In the genomic region with DNA sequence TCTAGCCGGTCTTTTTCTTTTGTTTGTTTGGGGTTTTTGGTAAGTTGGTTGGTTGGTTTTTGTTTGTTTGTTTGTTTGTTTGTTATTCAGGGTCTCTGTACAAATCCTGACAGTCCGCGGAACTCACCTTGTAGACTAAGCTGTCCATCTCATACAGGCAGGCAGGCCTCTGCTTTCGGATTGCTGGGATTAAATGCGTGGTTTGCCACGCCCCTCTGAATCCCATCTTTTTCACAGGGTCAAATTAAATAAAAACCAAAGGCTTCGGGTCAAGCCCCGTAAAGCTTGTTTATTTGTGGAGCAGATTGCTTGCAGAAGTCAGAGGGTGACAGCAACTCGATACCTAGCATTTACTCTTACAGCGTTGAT, we compare ENCODE assay signal across 8 mouse cellular contexts. TPM values are rescaled to one million over a fixed set of nuclear protein-coding genes. Genes with fewer than 3 reads are reported as not detected.
A peak's percentile ranks its signal among the peaks of the same experiment; 100 is the strongest.
DNase-seq lines count a peak whose midpoint lies in the region; ATAC-seq lines count a peak whose summit lies in the region.

TSS of gene Ubxn4 (plus strand) at position 338 of the 369 bp plus-strand sequence.

- no peak for DNase-seq in kidney, postnatal 14 days
- DNase-seq in urinary bladder, postnatal 25 days (ENCODE audit: low spot score), result no peak

- peak within 1 kb of the TSS; percentile 87 for H3K4me2 ChIP-seq in kidney, embryonic 15.5 days
- H3K4me2 ChIP-seq in forebrain, embryonic 16.5 days (ENCODE audit: low read length), result peak within 1 kb of the TSS; percentile 71
- H3K4me2 ChIP-seq in hindbrain, embryonic 13.5 days, result peak within 1 kb of the TSS; percentile 91
- peak within 1 kb of the TSS; percentile 94 for H3K4me2 ChIP-seq in liver, embryonic 12.5 days
- peak within 1 kb of the TSS; percentile 90 for H3K4me2 ChIP-seq in stomach, embryonic 16.5 days (ENCODE audit: low read depth, low read length)

- WGBS in kidney, embryonic 15.5 days, result 10% methylated on average over 10 of the region's 10 CpGs
- 8% methylated on average over 10 of the region's 10 CpGs for WGBS in forebrain, embryonic 16.5 days
- 9% methylated on average over 10 of the region's 10 CpGs for WGBS in hindbrain, embryonic 13.5 days
- 7% methylated on average over 10 of the region's 10 CpGs for WGBS in liver, embryonic 12.5 days (ENCODE audit: insufficient replicate concordance)
- WGBS in stomach, embryonic 16.5 days, result 5% methylated on average over 10 of the region's 10 CpGs

- H3K4me3 ChIP-seq in kidney, embryonic 15.5 days (replicated peaks), result peak within 1 kb of the TSS; percentile 89
- H3K4me3 ChIP-seq in forebrain, embryonic 16.5 days (replicated peaks; ENCODE audit: low read length), result peak within 1 kb of the TSS; percentile 78
- H3K4me3 ChIP-seq in hindbrain, embryonic 13.5 days, result peak within 1 kb of the TSS; percentile 73
- peak within 1 kb of the TSS; percentile 77 for H3K4me3 ChIP-seq in liver, embryonic 12.5 days
- peak within 1 kb of the TSS; percentile 86 for H3K4me3 ChIP-seq in stomach, embryonic 16.5 days (replicated peaks; ENCODE audit: low read length)

- peak within 1 kb of the TSS; percentile 91 for H3K27ac ChIP-seq in kidney, embryonic 15.5 days
- H3K27ac ChIP-seq in forebrain, embryonic 16.5 days (ENCODE audit: low read length), result peak within 1 kb of the TSS; percentile 86
- H3K27ac ChIP-seq in hindbrain, embryonic 13.5 days, result peak within 1 kb of the TSS; percentile 92
- peak within 1 kb of the TSS; percentile 89 for H3K27ac ChIP-seq in liver, embryonic 12.5 days
- peak within 1 kb of the TSS; percentile 89 for H3K27ac ChIP-seq in stomach, embryonic 16.5 days (ENCODE audit: low read length)

- H3K4me1 ChIP-seq in kidney, embryonic 15.5 days, result peaks cover 10% of the 10 kb centered on the region
- H3K4me1 ChIP-seq in forebrain, embryonic 16.5 days (replicated peaks; ENCODE audit: control insufficient read depth, insufficient read depth, low read length), result peaks cover 13% of the 10 kb centered on the region
- H3K4me1 ChIP-seq in hindbrain, embryonic 13.5 days (replicated peaks), result peaks cover 17% of the 10 kb centered on the region
- H3K4me1 ChIP-seq in liver, embryonic 12.5 days, result peaks cover 24% of the 10 kb centered on the region
- H3K4me1 ChIP-seq in stomach, embryonic 16.5 days (ENCODE audit: control insufficient read depth, insufficient read depth, low read length), result 0 out of 2 replicates have a peak, but pooled peaks cover 2% of the 10 kb centered on the region

- H3K9me3 ChIP-seq in kidney, embryonic 15.5 days (replicated peaks), result no peaks in the 10 kb centered on the region
- no peaks in the 10 kb centered on the region for H3K9me3 ChIP-seq in forebrain, embryonic 16.5 days (ENCODE audit: control insufficient read depth, low read length)
- no peaks in the 10 kb centered on the region for H3K9me3 ChIP-seq in hindbrain, embryonic 13.5 days
- no peaks in the 10 kb centered on the region for H3K9me3 ChIP-seq in liver, embryonic 12.5 days (replicated peaks)
- H3K9me3 ChIP-seq in stomach, embryonic 16.5 days (replicated peaks; ENCODE audit: control insufficient read depth, low read length), result no peaks in the 10 kb centered on the region

- peaks cover 7% of the 10 kb centered on the region for H3K36me3 ChIP-seq in kidney, embryonic 15.5 days
- no peaks in the 10 kb centered on the region for H3K36me3 ChIP-seq in forebrain, embryonic 16.5 days (ENCODE audit: control insufficient read depth, insufficient read depth)
- peaks cover 4% of the 10 kb centered on the region; the same call in 1 of the 2 replicates for H3K36me3 ChIP-seq in hindbrain, embryonic 13.5 days
- peaks cover 16% of the 10 kb centered on the region for H3K36me3 ChIP-seq in liver, embryonic 12.5 days
- H3K36me3 ChIP-seq in stomach, embryonic 16.5 days (ENCODE audit: control insufficient read depth, insufficient read depth, low read length), result no peaks in the 10 kb centered on the region

- ATAC-seq in kidney, embryonic 15.5 days (replicated peaks; ENCODE audit: low FRiP score), result peak; percentile 38
- ATAC-seq in activated CD4-positive, CD25-positive, alpha-beta regulatory T cell, adult 4 months, result no peak
- peak; percentile 41 for ATAC-seq in forebrain, embryonic 16.5 days
- peak; percentile 37 for ATAC-seq in hindbrain, embryonic 13.5 days (ENCODE audit: low FRiP score)
- peak; percentile 9; the same call in 1 of the 2 replicates for ATAC-seq in liver, embryonic 12.5 days
- no peak for ATAC-seq in stomach, embryonic 16.5 days (ENCODE audit: insufficient read depth, low FRiP score)

- no peaks in the 10 kb centered on the region for H3K27me3 ChIP-seq in kidney, embryonic 15.5 days
- H3K27me3 ChIP-seq in forebrain, embryonic 16.5 days (replicated peaks; ENCODE audit: control insufficient read depth, insufficient read depth, low read length), result no peaks in the 10 kb centered on the region
- H3K27me3 ChIP-seq in hindbrain, embryonic 13.5 days, result no peaks in the 10 kb centered on the region
- no peaks in the 10 kb centered on the region for H3K27me3 ChIP-seq in liver, embryonic 12.5 days (replicated peaks)
- no peaks in the 10 kb centered on the region for H3K27me3 ChIP-seq in stomach, embryonic 16.5 days (ENCODE audit: control insufficient read depth, insufficient read depth, low read length)

- H3K9ac ChIP-seq in kidney, embryonic 15.5 days, result peak within 1 kb of the TSS; percentile 81
- peak within 1 kb of the TSS; percentile 87 for H3K9ac ChIP-seq in forebrain, embryonic 16.5 days (replicated peaks; ENCODE audit: low read depth, low read length)
- H3K9ac ChIP-seq in hindbrain, embryonic 13.5 days, result peak within 1 kb of the TSS; percentile 88
- H3K9ac ChIP-seq in liver, embryonic 12.5 days, result peak within 1 kb of the TSS; percentile 85
- H3K9ac ChIP-seq in stomach, embryonic 16.5 days (ENCODE audit: low read length), result peak within 1 kb of the TSS; percentile 94

RNA-seq across cellular contexts. Expression of gene Ubxn4, which starts in this region (rescaled TPM):
- 66.7 and 73.1 TPM in 2 replicates for polyA plus RNA-seq in kidney, embryonic 15.5 days (2015; fragmentation: Nextera tagmentation; extraction: Ambion mirVana)
- polyA plus RNA-seq in activated CD4-positive, CD25-positive, alpha-beta regulatory T cell, adult 4 months (2017; shearing (Covaris generic)), result 10 to 100 TPM; 43.7 to 59.3 TPM
- 67.4 and 71.1 TPM in 2 replicates for polyA plus RNA-seq in forebrain, embryonic 16.5 days (2015; fragmentation: Nextera tagmentation; extraction: Ambion mirVana)
- 88.1 and 92.7 TPM in 2 replicates for polyA plus RNA-seq in hindbrain, embryonic 13.5 days (2015; fragmentation: Nextera tagmentation; extraction: Ambion mirVana)
- polyA plus RNA-seq in liver, embryonic 12.5 days (2016; fragmentation: Nextera tagmentation; extraction: Ambion mirVana), result 43.1 and 43.5 TPM in 2 replicates
- polyA plus RNA-seq in stomach, embryonic 16.5 days (2015; fragmentation: Nextera tagmentation; extraction: Ambion mirVana), result 61.2 and 61.3 TPM in 2 replicates

Comparison
In these comparisons a context has a peak if more than half of its experiments do, and no peak if none do; other contexts are left out.
1. ATAC-seq: peak in kidney, embryonic 15.5 days (single experiment), forebrain, embryonic 16.5 days (single experiment), hindbrain, embryonic 13.5 days (single experiment) and liver, embryonic 12.5 days (single experiment); none in activated CD4-positive, CD25-positive, alpha-beta regulatory T cell, adult 4 months (single experiment) and stomach, embryonic 16.5 days (single experiment).
2. Peak in every context shown above with its lines, with median percentiles within 50 percentile points of each other: H3K27ac ChIP-seq, H3K4me2 ChIP-seq, H3K4me3 ChIP-seq and H3K9ac ChIP-seq.